Mouse (Mus musculus): ENCODE data around the gene Srsf6. TPM values are rescaled to one million over a fixed set of nuclear protein-coding genes. Genes with fewer than 3 reads are reported as not detected.
A peak's percentile ranks its signal among the peaks of the same experiment; 100 is the strongest.

Gene Srsf6
- polyA plus RNA-seq, 1 experiment from 2014 or later = 212 TPM

GRCm38 (mm10) chr2:162939562-162939961 is 8.2 kb downstream of the Srsf6 start:
- 86% methylated on average over 1 of the region's 1 CpGs for WGBS
- H3K4me2 ChIP-seq = no peak overlapping the region
- no peaks in the 10 kb centered on the region for H3K9me3 ChIP-seq (replicated peaks)
- H3K27ac ChIP-seq = no peak overlapping the region
- H3K4me3 ChIP-seq = no peak overlapping the region
- peaks cover 66% of the 10 kb centered on the region for H3K36me3 ChIP-seq (ENCODE audit: poor library complexity, severe bottlenecking)
- H3K9ac ChIP-seq = no peak overlapping the region
- peaks cover 27% of the 10 kb centered on the region for H3K27me3 ChIP-seq
- peaks cover 17% of the 10 kb centered on the region for H3K4me1 ChIP-seq
- no peak for ATAC-seq

GRCm38 (mm10) chr2:162943148-162943846 is 12.0 kb downstream of the Srsf6 start, which contains the start of gene L3mbtl1:
L3mbtl1 (plus strand) TSS chr2:162943472.
- Histone ChIP-seq H3K27me3 (peaks cover 29% of the 10 kb centered on the region), H3K9me3 (replicated peaks) (no peaks in the 10 kb centered on the region), H3K27ac (no peak within 1 kb of the TSS), H3K4me3 (peak within 1 kb of the TSS; percentile 55), H3K9ac (peak within 1 kb of the TSS; percentile 68), H3K4me2 (peak within 1 kb of the TSS; percentile 98), H3K4me1 (peaks cover 23% of the 10 kb centered on the region), H3K36me3 (ENCODE audit: poor library complexity, severe bottlenecking) (peaks cover 31% of the 10 kb centered on the region)
- ATAC-seq = peak; percentile 77
- WGBS = under 1% methylated on average over 40 of the region's 40 CpGs

GRCm38 (mm10) chr2:162943931-162944330 is 12.6 kb downstream of the Srsf6 start:
- H3K27ac ChIP-seq = no peak overlapping the region
- peaks cover 25% of the 10 kb centered on the region for H3K36me3 ChIP-seq (ENCODE audit: poor library complexity, severe bottlenecking)
- H3K4me3 ChIP-seq = peak overlapping the region; percentile 55
- H3K4me2 ChIP-seq = peak overlapping the region; percentile 98
- no peak for ATAC-seq
- no peaks in the 10 kb centered on the region for H3K9me3 ChIP-seq (replicated peaks)
- WGBS = 6% methylated on average over 11 of the region's 11 CpGs
- H3K9ac ChIP-seq = no peak overlapping the region; the same call in 1 of the 2 replicates
- H3K27me3 ChIP-seq = peaks cover 29% of the 10 kb centered on the region
- peaks cover 23% of the 10 kb centered on the region for H3K4me1 ChIP-seq

- no peak overlapping the region for H3K4me2 ChIP-seq
- H3K36me3 ChIP-seq (ENCODE audit: poor library complexity, severe bottlenecking) = no peaks in the 10 kb centered on the region
- ATAC-seq = no peak
- peaks cover 23% of the 10 kb centered on the region for H3K4me1 ChIP-seq
- H3K27me3 ChIP-seq = peaks cover 14% of the 10 kb centered on the region
- WGBS = 86% methylated on average over 5 of the region's 5 CpGs
- H3K9ac ChIP-seq = no peak overlapping the region
- H3K9me3 ChIP-seq (replicated peaks) = no peaks in the 10 kb centered on the region
- no peak overlapping the region for H3K4me3 ChIP-seq
- no peak overlapping the region for H3K27ac ChIP-seq
Measured at GRCm38 (mm10) chr2:162946964-162947363, 15.6 kb downstream of the Srsf6 start.

GRCm38 (mm10) chr2:162947736-162948135 is 16.4 kb downstream of the Srsf6 start:
- Histone ChIP-seq H3K27ac (no peak overlapping the region), H3K36me3 (ENCODE audit: poor library complexity, severe bottlenecking) (no peaks in the 10 kb centered on the region), H3K9me3 (replicated peaks) (no peaks in the 10 kb centered on the region), H3K9ac (no peak overlapping the region), H3K4me1 (peaks cover 19% of the 10 kb centered on the region), H3K4me2 (peak overlapping the region; percentile 47), H3K4me3 (peak overlapping the region; percentile 14), H3K27me3 (peaks cover 13% of the 10 kb centered on the region)
- 37% methylated on average over 15 of the region's 15 CpGs for WGBS
- ATAC-seq = no peak

GRCm38 (mm10) chr2:162948221-162948620 is 16.9 kb downstream of the Srsf6 start:
- Histone ChIP-seq H3K27ac (no peak overlapping the region), H3K4me2 (peak overlapping the region; percentile 47), H3K4me3 (peak overlapping the region; percentile 14), H3K27me3 (peaks cover 13% of the 10 kb centered on the region), H3K36me3 (ENCODE audit: poor library complexity, severe bottlenecking) (no peaks in the 10 kb centered on the region), H3K9ac (no peak overlapping the region), H3K9me3 (replicated peaks) (no peaks in the 10 kb centered on the region), H3K4me1 (peaks cover 14% of the 10 kb centered on the region)
- no peak for ATAC-seq
- WGBS = 54% methylated on average over 14 of the region's 14 CpGs

GRCm38 (mm10) chr2:162950776-162951175 is 19.4 kb downstream of the Srsf6 start:
- Histone ChIP-seq H3K27ac (no peak overlapping the region), H3K9me3 (replicated peaks) (no peaks in the 10 kb centered on the region), H3K9ac (no peak overlapping the region), H3K27me3 (no peaks in the 10 kb centered on the region), H3K4me3 (no peak overlapping the region), H3K4me2 (no peak overlapping the region), H3K36me3 (ENCODE audit: poor library complexity, severe bottlenecking) (no peaks in the 10 kb centered on the region), H3K4me1 (0 out of 2 replicates have a peak, but pooled peaks cover 6% of the 10 kb centered on the region)
- no peak for ATAC-seq
- 96% methylated on average over 2 of the region's 2 CpGs for WGBS

GRCm38 (mm10) chr2:162956843-162957242 is 25.5 kb downstream of the Srsf6 start:
- H3K27me3 ChIP-seq = no peaks in the 10 kb centered on the region
- ATAC-seq = no peak
- H3K4me2 ChIP-seq = no peak overlapping the region
- H3K4me1 ChIP-seq = no peaks in the 10 kb centered on the region
- H3K9ac ChIP-seq = no peak overlapping the region
- 100% methylated on average over 2 of the region's 2 CpGs for WGBS
- H3K9me3 ChIP-seq (replicated peaks) = no peaks in the 10 kb centered on the region
- H3K36me3 ChIP-seq (ENCODE audit: poor library complexity, severe bottlenecking) = no peaks in the 10 kb centered on the region
- H3K4me3 ChIP-seq = no peak overlapping the region
- H3K27ac ChIP-seq = no peak overlapping the region

GRCm38 (mm10) chr2:162961321-162961720 is 30.0 kb downstream of the Srsf6 start:
- no peaks in the 10 kb centered on the region for H3K36me3 ChIP-seq (ENCODE audit: poor library complexity, severe bottlenecking)
- WGBS = 70% methylated on average over 9 of the region's 10 CpGs
- no peak for ATAC-seq

GRCm38 (mm10) chr2:162966734-162967133 is 35.4 kb downstream of the Srsf6 start:
- no peaks in the 10 kb centered on the region for H3K27me3 ChIP-seq
- no peak overlapping the region for H3K4me2 ChIP-seq
- no peak overlapping the region for H3K27ac ChIP-seq
- no peaks in the 10 kb centered on the region for H3K9me3 ChIP-seq (replicated peaks)
- H3K9ac ChIP-seq = no peak overlapping the region
- H3K36me3 ChIP-seq (ENCODE audit: poor library complexity, severe bottlenecking) = no peaks in the 10 kb centered on the region
- ATAC-seq = no peak
- H3K4me3 ChIP-seq = no peak overlapping the region
- WGBS = 93% methylated on average over 2 of the region's 2 CpGs
- no peaks in the 10 kb centered on the region for H3K4me1 ChIP-seq

More at GRCm38 (mm10) chr2:162961321-162961720, 30.0 kb downstream of the Srsf6 start:
- no peak overlapping the region for H3K9ac ChIP-seq
- no peak overlapping the region for H3K4me3 ChIP-seq
- no peaks in the 10 kb centered on the region for H3K9me3 ChIP-seq (replicated peaks)
- H3K4me2 ChIP-seq = no peak overlapping the region
- no peak overlapping the region for H3K27ac ChIP-seq
- H3K4me1 ChIP-seq = no peaks in the 10 kb centered on the region
- no peaks in the 10 kb centered on the region for H3K27me3 ChIP-seq

GRCm38 (mm10) chr2:162968357-162968756 is 37.0 kb downstream of the Srsf6 start:
- Histone ChIP-seq H3K4me1 (peaks cover 2% of the 10 kb centered on the region), H3K9me3 (replicated peaks) (no peaks in the 10 kb centered on the region), H3K27me3 (no peaks in the 10 kb centered on the region), H3K36me3 (ENCODE audit: poor library complexity, severe bottlenecking) (no peaks in the 10 kb centered on the region), H3K9ac (no peak overlapping the region), H3K4me2 (no peak overlapping the region), H3K4me3 (no peak overlapping the region), H3K27ac (no peak overlapping the region)
- ATAC-seq = no peak
- 12% methylated on average over 5 of the region's 5 CpGs for WGBS

GRCm38 (mm10) chr2:162969101-162969500 is 37.8 kb downstream of the Srsf6 start:
- WGBS = 90% methylated on average over 3 of the region's 3 CpGs
- H3K36me3 ChIP-seq (ENCODE audit: poor library complexity, severe bottlenecking) = no peaks in the 10 kb centered on the region
- no peak overlapping the region for H3K4me2 ChIP-seq
- peaks cover 9% of the 10 kb centered on the region for H3K4me1 ChIP-seq
- H3K4me3 ChIP-seq = no peak overlapping the region
- ATAC-seq = no peak
- no peak overlapping the region for H3K9ac ChIP-seq
- H3K9me3 ChIP-seq (replicated peaks) = no peaks in the 10 kb centered on the region
- no peaks in the 10 kb centered on the region for H3K27me3 ChIP-seq
- no peak overlapping the region for H3K27ac ChIP-seq

- H3K27ac ChIP-seq = no peak overlapping the region
- no peaks in the 10 kb centered on the region for H3K27me3 ChIP-seq
- no peak overlapping the region for H3K4me3 ChIP-seq
- no peak overlapping the region for H3K4me2 ChIP-seq
- H3K9ac ChIP-seq = no peak overlapping the region
- no peaks in the 10 kb centered on the region for H3K9me3 ChIP-seq (replicated peaks)
- no peak for ATAC-seq
- 89% methylated on average over 6 of the region's 6 CpGs for WGBS
- H3K4me1 ChIP-seq = peaks cover 23% of the 10 kb centered on the region
- H3K36me3 ChIP-seq (ENCODE audit: poor library complexity, severe bottlenecking) = no peaks in the 10 kb centered on the region
Measured at GRCm38 (mm10) chr2:162970896-162971295, 39.6 kb downstream of the Srsf6 start.

Data from forebrain, embryonic 13.5 days (tissue).